Mouse (Mus musculus) midbrain, embryonic 15.5 days (tissue): ENCODE measurements around the gene Akap8l. TPM values are rescaled to one million over a fixed set of nuclear protein-coding genes. Genes with fewer than 3 reads are reported as not detected.

ENCODE experiments used
- ATAC-seq: fragments of 200-750 bp; cut with Nextera tagmentation; replicated peaks from 2 replicates; pipeline ENCODE4 v1.8.0; 2017; ENCODE audit warnings: moderate TSS enrichment
- H3K27ac ChIP-seq: fragments of 300-500 bp; sonication (generic); 2 replicates; pipeline ENCODE4 v1.5.1; 2015; ENCODE audit warnings: mild to moderate bottlenecking, inconsistent platforms
- H3K27me3 ChIP-seq: fragments of 300-500 bp; sonication (generic); replicated peaks from 2 replicates; pipeline ENCODE4 v1.6.1; 2015; ENCODE audit warnings: inconsistent platforms
- H3K36me3 ChIP-seq: fragments of 300-500 bp; sonication (generic); replicated peaks from 2 replicates; pipeline ENCODE4 v1.6.1; 2015; ENCODE audit warnings: inconsistent platforms
- H3K4me1 ChIP-seq: fragments of 300-500 bp; sonication (generic); 2 replicates; pipeline ENCODE4 v1.6.1; 2015; ENCODE audit warnings: inconsistent platforms
- H3K4me2 ChIP-seq: fragments of 300-500 bp; sonication (generic); 2 replicates; pipeline ENCODE4 v1.6.1; 2015; ENCODE audit warnings: inconsistent platforms, mild to moderate bottlenecking, moderate library complexity
- H3K4me3 ChIP-seq: fragments of 300-500 bp; sonication (generic); 2 replicates; pipeline ENCODE4 v1.5.1; 2015; ENCODE audit warnings: mild to moderate bottlenecking, inconsistent platforms
- H3K9ac ChIP-seq: fragments of 300-500 bp; sonication (generic); 2 replicates; pipeline ENCODE4 v1.6.1; 2015; ENCODE audit warnings: mild to moderate bottlenecking, inconsistent platforms
- H3K9me3 ChIP-seq: fragments of 300-500 bp; sonication (generic); 2 replicates; pipeline ENCODE4 v1.6.1; 2016; ENCODE audit warnings: inconsistent platforms
- WGBS: fragments of 180-500 bp; shearing (Covaris S2); methylation state at CpG from one replicate; pipeline ENCODE4 v1.1.7; 2015; ENCODE audit warnings: mixed read lengths; 5-methylcytosine and 5-hydroxymethylcytosine counted together
- microRNA-seq: library from miRNA; unstranded; fragments of <30 nt; microRNA quantifications from one replicate; pipeline ENCODE4, GENCODE M21; 2016
- polyA plus RNA-seq: library from polyadenylated mRNA; unstranded; fragments of >200 nt; fragmentation: Nextera tagmentation; extraction: Ambion mirVana; gene quantifications from 2 replicates; pipeline ENCODE4 v1.2.1, GENCODE M21; 2015

Gene Akap8l
- polyA plus RNA-seq, 1 experiment from 2014 or later, result 187 TPM

GRCm38 (mm10) chr17:32275568-32275967 is 74.8 kb downstream of the Akap8l start:
- Histone ChIP-seq H3K4me2 (no peak overlapping the region), H3K4me3 (no peak overlapping the region), H3K4me1 (peaks cover 4% of the 10 kb centered on the region; the same call in 1 of the 2 replicates), H3K36me3 (no peaks in the 10 kb centered on the region), H3K9ac (no peak overlapping the region), H3K27me3 (no peaks in the 10 kb centered on the region), H3K27ac (no peak overlapping the region), H3K9me3 (no peaks in the 10 kb centered on the region)
- no peak for ATAC-seq
- 81% methylated on average over 3 of the region's 3 CpGs for WGBS

Small RNAs within 50 kb of the gene (microRNA-seq; reads per million reads assigned to microRNA genes)
- gene Gm22201, result not detected

Other genes starting within 250 kb of the Akap8l start
- 7.9 and 8.9 TPM in 2 replicates for gene Notch3, start 183.8 kb downstream of the Akap8l start, polyA plus RNA-seq
- 0.22 and 0.35 TPM in 2 replicates for gene Ephx3, start 161.1 kb downstream of the Akap8l start, polyA plus RNA-seq
- 95.3 and 95.5 TPM in 2 replicates for gene Brd4, start 65.9 kb downstream of the Akap8l start, polyA plus RNA-seq
- gene Akap8, start 29.4 kb downstream of the Akap8l start, polyA plus RNA-seq, result 108 and 114 TPM in 2 replicates
- gene Wiz, start 38.8 kb upstream of the Akap8l start, polyA plus RNA-seq, result 46.7 and 47.8 TPM in 2 replicates
- 0.54 and 0.74 TPM in 2 replicates for gene Rasal3, start 53.0 kb upstream of the Akap8l start, polyA plus RNA-seq
- not detected in 2 replicates for gene Pglyrp2, start 73.6 kb upstream of the Akap8l start, polyA plus RNA-seq
- 0.84 and 1.5 TPM in 2 replicates for gene Cyp4f39, start 102.1 kb upstream of the Akap8l start, polyA plus RNA-seq
- gene Cyp4f17, start 155.4 kb upstream of the Akap8l start, polyA plus RNA-seq, result 13.5 and 16.1 TPM in 2 replicates
- gene Cyp4f16, start 186.0 kb upstream of the Akap8l start, polyA plus RNA-seq, result 14.7 and 19.8 TPM in 2 replicates